Mouse (Mus musculus): Measurements from ENCODE around the gene Chchd1. TPM values are rescaled to one million over a fixed set of nuclear protein-coding genes. Genes with fewer than 3 reads are reported as not detected.

Gene Chchd1
- polyA plus RNA-seq, 1 experiment: 151 TPM

DNA sequence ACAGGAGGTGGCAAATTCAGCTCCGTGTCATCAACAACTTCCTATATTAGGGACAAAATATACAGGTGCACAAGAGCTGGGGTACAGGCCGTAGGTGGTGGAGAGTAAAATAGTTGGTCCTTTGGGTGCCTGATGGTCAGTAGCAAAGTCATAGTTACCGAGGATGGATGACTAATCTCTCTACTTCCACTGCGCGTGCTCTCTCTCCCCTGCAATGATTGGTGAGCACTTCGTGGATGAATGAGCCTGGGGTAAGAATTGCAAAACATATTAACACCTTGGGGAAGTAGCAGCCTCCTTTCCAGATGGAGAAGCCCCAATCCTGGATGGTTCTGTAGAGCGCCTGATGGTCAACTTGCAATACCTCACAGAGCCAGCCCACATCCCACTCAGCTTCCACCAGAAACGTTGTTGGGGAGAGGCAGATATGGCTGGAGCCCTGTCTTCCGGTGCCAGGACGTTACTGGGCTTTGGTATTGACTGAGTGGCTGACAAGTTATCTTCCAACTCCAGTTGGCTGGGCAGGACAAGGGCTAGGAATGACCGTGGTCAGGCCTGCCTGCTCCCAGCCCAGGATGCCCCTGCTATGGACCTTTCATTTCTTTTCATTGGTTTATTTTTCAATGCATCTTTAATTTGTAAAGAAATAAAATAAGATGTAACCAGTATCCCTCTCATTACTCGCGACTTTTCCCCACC is 8.5 kb upstream of the Chchd1 start:
- TF ChIP-seq POLR2A (IDR thresholded peaks at IDR 0.05; ENCODE audit: insufficient read depth, low read length) (no peak), CTCF (IDR thresholded peaks at IDR 0.05; ENCODE audit: low read depth, low read length) (no peak), EP300 (IDR thresholded peaks at IDR 0.05; ENCODE audit: insufficient read depth, low read depth, low read length) (no peak)
- Histone ChIP-seq H3K4me3 (ENCODE audit: low read depth, low read length) (peak overlapping the region; percentile 60), H3K9me3 (replicated peaks; ENCODE audit: control insufficient read depth, insufficient read depth, low read length, poor library complexity, severe bottlenecking) (no peaks in the 10 kb centered on the region), H3K4me1 (ENCODE audit: control insufficient read depth, insufficient read depth, low read length) (no peaks in the 10 kb centered on the region), H3K9ac (ENCODE audit: low read depth, poor library complexity, severe bottlenecking) (peak overlapping the region; percentile 47), H3K27ac (ENCODE audit: insufficient read depth, low read length) (no peak overlapping the region), H3K27me3 (ENCODE audit: control insufficient read depth, insufficient read depth, low read length, poor library complexity, severe bottlenecking) (no peaks in the 10 kb centered on the region), H3K36me3 (ENCODE audit: control insufficient read depth, insufficient read depth, low read length, poor library complexity, severe bottlenecking) (peaks cover 33% of the 10 kb centered on the region)

DNA sequence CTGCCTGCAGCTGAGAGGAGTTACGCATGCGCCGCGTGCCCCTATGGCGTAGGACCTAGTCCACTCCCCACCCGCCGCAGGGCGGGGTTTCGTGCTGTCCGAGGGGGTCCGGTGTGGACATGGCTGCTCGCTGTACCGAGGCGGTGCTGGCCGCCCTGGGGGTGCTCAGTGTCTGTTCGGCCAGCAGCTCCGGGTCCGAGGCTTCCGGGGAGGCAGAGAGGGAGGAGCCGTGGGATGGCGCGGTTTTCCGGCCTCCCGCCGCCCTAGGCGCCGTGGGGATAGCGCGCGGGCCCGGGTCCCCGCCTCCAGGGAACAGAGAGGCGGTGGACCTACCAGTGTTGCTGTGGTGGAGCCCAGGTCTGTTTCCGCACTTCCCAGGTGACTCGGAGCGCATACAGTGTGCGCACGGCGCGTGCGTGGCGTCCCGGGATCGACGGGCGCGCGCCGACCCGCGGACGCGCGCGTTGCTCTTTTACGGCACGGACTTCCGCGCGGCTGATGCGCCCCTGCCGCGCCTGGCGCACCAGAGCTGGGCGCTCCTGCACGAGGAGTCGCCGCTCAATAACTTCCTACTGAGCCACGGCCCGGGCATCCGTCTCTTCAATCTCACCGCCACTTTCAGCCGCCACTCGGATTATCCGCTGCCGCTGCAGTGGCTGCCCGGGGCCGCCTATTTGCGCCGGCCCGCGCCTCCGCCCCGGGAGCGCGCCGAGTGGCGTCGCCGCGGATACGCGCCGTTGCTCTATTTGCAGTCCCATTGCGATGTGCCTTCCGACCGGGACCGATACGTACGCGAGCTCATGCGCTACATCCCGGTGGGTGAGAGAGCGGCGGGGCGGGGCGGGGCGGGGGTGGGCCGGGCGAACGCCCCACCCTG is 7.7 kb upstream of the Chchd1 start, which contains the start of gene Fut11:
Fut11 (plus strand) TSS at position 85 of the 877 bp plus-strand sequence.
- H3K27ac ChIP-seq (ENCODE audit: insufficient read depth, low read length): peak within 1 kb of the TSS; percentile 44
- H3K4me3 ChIP-seq (ENCODE audit: low read depth, low read length): peak within 1 kb of the TSS; percentile 60
- H3K9me3 ChIP-seq (replicated peaks; ENCODE audit: control insufficient read depth, insufficient read depth, low read length, poor library complexity, severe bottlenecking): no peaks in the 10 kb centered on the region
- no peaks in the 10 kb centered on the region for H3K4me1 ChIP-seq (ENCODE audit: control insufficient read depth, insufficient read depth, low read length)
- no peaks in the 10 kb centered on the region for H3K27me3 ChIP-seq (ENCODE audit: control insufficient read depth, insufficient read depth, low read length, poor library complexity, severe bottlenecking)
- peaks cover 25% of the 10 kb centered on the region for H3K36me3 ChIP-seq (ENCODE audit: control insufficient read depth, insufficient read depth, low read length, poor library complexity, severe bottlenecking)
- TF ChIP-seq POLR2A (IDR thresholded peaks at IDR 0.05; ENCODE audit: insufficient read depth, low read length) (no peak), CTCF (IDR thresholded peaks at IDR 0.05; ENCODE audit: low read depth, low read length) (no peak), EP300 (IDR thresholded peaks at IDR 0.05; ENCODE audit: insufficient read depth, low read depth, low read length) (no peak)
- H3K9ac ChIP-seq (ENCODE audit: low read depth, poor library complexity, severe bottlenecking): peak within 1 kb of the TSS; percentile 47

DNA sequence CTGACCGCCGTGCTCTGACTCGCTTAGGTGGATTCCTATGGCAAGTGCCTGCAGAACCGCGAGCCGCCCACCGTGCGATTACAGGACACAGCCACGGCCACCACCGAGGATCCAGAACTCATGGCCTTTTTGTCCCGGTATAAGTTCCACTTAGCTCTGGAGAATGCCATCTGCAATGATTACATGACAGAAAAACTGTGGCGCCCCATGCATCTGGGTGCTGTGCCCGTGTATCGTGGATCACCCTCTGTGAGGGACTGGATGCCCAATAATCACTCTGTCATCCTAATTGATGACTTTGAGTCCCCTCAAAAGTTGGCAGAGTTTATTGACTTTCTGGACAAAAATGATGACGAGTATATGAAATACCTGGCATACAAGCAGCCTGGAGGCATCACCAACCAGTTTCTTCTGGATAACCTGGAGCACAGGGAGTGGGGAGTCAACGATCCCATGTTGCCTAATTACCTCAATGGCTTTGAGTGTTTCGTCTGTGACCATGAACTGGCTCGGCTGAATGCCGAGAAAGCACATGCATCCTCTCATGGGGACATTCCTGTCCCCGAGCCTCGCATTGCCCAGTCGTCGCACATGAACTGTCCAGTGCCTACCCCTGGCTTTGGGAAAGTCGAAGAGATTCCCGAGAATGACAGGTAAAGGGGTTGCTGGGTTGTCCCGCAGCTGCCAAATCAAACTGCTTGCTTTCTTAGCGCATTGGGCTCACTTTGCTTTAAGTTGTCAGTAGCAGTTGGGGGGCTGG is 6.9 kb upstream of the Chchd1 start:
- H3K36me3 ChIP-seq (ENCODE audit: control insufficient read depth, insufficient read depth, low read length, poor library complexity, severe bottlenecking): peaks cover 24% of the 10 kb centered on the region
- peak overlapping the region; percentile 60 for H3K4me3 ChIP-seq (ENCODE audit: low read depth, low read length)

DNA sequence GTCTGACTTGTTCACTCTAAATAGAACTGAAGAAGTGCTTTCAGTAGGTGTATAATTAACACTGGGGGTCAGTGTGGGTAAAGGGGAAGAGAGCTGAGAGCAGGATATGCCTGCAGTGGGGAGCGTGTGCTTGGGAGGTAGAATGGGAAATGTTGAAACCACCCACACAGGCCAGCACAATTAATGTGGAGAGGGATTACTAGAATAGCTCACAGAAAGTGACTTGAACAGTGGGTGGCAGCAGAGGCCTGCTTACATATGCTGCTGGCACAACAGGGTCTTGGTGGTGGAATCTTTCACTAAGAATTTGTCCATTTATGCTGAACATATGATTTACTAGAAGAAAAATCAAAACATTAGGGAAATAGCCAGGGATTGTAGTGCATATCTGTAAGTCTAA is 5.8 kb upstream of the Chchd1 start:
- TF ChIP-seq CTCF (IDR thresholded peaks at IDR 0.05; ENCODE audit: low read depth, low read length): peak; percentile 10
- no peak for TF ChIP-seq POLR2A (IDR thresholded peaks at IDR 0.05; ENCODE audit: insufficient read depth, low read length)
- Histone ChIP-seq H3K9me3 (replicated peaks; ENCODE audit: control insufficient read depth, insufficient read depth, low read length, poor library complexity, severe bottlenecking) (no peaks in the 10 kb centered on the region), H3K4me3 (ENCODE audit: low read depth, low read length) (no peak overlapping the region), H3K27me3 (ENCODE audit: control insufficient read depth, insufficient read depth, low read length, poor library complexity, severe bottlenecking) (no peaks in the 10 kb centered on the region), H3K36me3 (ENCODE audit: control insufficient read depth, insufficient read depth, low read length, poor library complexity, severe bottlenecking) (peaks cover 20% of the 10 kb centered on the region), H3K9ac (ENCODE audit: low read depth, poor library complexity, severe bottlenecking) (no peak overlapping the region), H3K4me1 (ENCODE audit: control insufficient read depth, insufficient read depth, low read length) (peaks cover 2% of the 10 kb centered on the region), H3K27ac (ENCODE audit: insufficient read depth, low read length) (no peak overlapping the region)

More for the DNA sequence above, 6.9 kb upstream of the Chchd1 start:
- no peaks in the 10 kb centered on the region for H3K9me3 ChIP-seq (replicated peaks; ENCODE audit: control insufficient read depth, insufficient read depth, low read length, poor library complexity, severe bottlenecking)
- TF ChIP-seq POLR2A (IDR thresholded peaks at IDR 0.05; ENCODE audit: insufficient read depth, low read length) (no peak), EP300 (IDR thresholded peaks at IDR 0.05; ENCODE audit: insufficient read depth, low read depth, low read length) (no peak), CTCF (IDR thresholded peaks at IDR 0.05; ENCODE audit: low read depth, low read length) (no peak)
- peak overlapping the region; percentile 47 for H3K9ac ChIP-seq (ENCODE audit: low read depth, poor library complexity, severe bottlenecking)
- peaks cover 2% of the 10 kb centered on the region for H3K4me1 ChIP-seq (ENCODE audit: control insufficient read depth, insufficient read depth, low read length)
- H3K27me3 ChIP-seq (ENCODE audit: control insufficient read depth, insufficient read depth, low read length, poor library complexity, severe bottlenecking): no peaks in the 10 kb centered on the region
- H3K27ac ChIP-seq (ENCODE audit: insufficient read depth, low read length): no peak overlapping the region

DNA sequence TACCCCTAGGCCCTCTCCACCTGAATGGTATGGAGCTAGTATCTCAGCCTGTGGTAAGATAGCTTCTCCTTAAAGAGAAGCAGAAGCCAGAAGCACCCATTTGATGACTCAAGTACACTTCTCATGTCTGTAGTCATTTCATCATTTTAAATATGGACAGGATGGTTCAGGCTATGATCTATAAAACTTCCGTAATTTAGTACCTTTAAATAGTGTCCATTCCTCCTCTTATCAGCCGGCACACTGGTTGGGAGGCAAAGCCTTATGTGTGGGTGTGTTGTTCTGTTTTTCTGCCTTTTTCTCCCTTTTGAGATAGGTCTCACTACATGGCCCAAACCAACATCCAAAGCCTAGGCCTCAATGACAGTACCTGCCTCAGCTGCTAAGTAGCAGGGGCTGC is 4.3 kb upstream of the Chchd1 start:
- TF ChIP-seq POLR2A (IDR thresholded peaks at IDR 0.05; ENCODE audit: insufficient read depth, low read length) (no peak), EP300 (IDR thresholded peaks at IDR 0.05; ENCODE audit: insufficient read depth, low read depth, low read length) (no peak), CTCF (IDR thresholded peaks at IDR 0.05; ENCODE audit: low read depth, low read length) (no peak)
- H3K9ac ChIP-seq (ENCODE audit: low read depth, poor library complexity, severe bottlenecking): no peak overlapping the region
- no peak overlapping the region for H3K27ac ChIP-seq (ENCODE audit: insufficient read depth, low read length)
- peaks cover 11% of the 10 kb centered on the region; the same call in 1 of the 2 replicates for H3K36me3 ChIP-seq (ENCODE audit: control insufficient read depth, insufficient read depth, low read length, poor library complexity, severe bottlenecking)
- no peak overlapping the region for H3K4me3 ChIP-seq (ENCODE audit: low read depth, low read length)
- peaks cover 2% of the 10 kb centered on the region for H3K4me1 ChIP-seq (ENCODE audit: control insufficient read depth, insufficient read depth, low read length)
- no peaks in the 10 kb centered on the region for H3K9me3 ChIP-seq (replicated peaks; ENCODE audit: control insufficient read depth, insufficient read depth, low read length, poor library complexity, severe bottlenecking)
- no peaks in the 10 kb centered on the region for H3K27me3 ChIP-seq (ENCODE audit: control insufficient read depth, insufficient read depth, low read length, poor library complexity, severe bottlenecking)

Data from ES-Bruce4 (cell line).